10 mouse cellular contexts compared by ENCODE assay signal in the genomic region with DNA sequence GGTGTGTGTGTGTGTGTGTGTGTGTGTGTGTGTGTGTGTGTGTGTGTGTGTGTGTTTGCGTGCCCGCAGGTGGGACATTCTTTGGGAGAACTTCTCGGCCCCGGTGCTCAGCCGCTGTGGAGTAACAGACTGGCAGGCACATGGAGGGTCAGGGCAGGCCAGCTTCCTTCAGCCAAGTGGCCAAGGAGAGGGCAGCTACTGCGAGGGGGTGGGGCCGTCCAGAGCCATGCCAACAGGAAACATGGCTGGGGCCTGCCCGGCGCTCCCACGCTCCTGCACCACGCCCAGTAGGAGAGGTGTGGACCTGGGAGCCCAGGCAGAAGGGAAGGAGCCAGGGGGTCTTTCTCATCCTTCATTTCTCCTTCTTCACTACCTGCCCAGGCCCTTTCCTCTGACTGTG. TPM values are rescaled to one million over a fixed set of nuclear protein-coding genes. Genes with fewer than 3 reads are reported as not detected.
DNase-seq lines count a peak whose midpoint lies in the region; ATAC-seq lines count a peak whose summit lies in the region.
"Had no signal": no experiment of that assay in that cellular context is flagged by ENCODE, and none has a peak within 500 bp of the region (broad histone marks: within the 10 kb centered on the region; RNA-seq: fewer than 3 reads in every experiment).

No protein-coding gene starts in this region.

- no peak overlapping the region for H3K4me3 ChIP-seq in kidney, embryonic 15.5 days (replicated peaks)
- no peak overlapping the region for H3K4me3 ChIP-seq in embryonic facial prominence, embryonic 10.5 days
- peak overlapping the region; percentile 86 for H3K4me3 ChIP-seq in liver, embryonic 15.5 days (replicated peaks)

- no peaks in the 10 kb centered on the region for H3K9me3 ChIP-seq in kidney, embryonic 15.5 days (replicated peaks)
- H3K9me3 ChIP-seq in embryonic facial prominence, embryonic 10.5 days = no peaks in the 10 kb centered on the region
- no peaks in the 10 kb centered on the region for H3K9me3 ChIP-seq in liver, embryonic 15.5 days (replicated peaks)

- H3K27me3 ChIP-seq in kidney, embryonic 15.5 days = no peaks in the 10 kb centered on the region; the same call in 1 of the 2 replicates
- H3K27me3 ChIP-seq in embryonic facial prominence, embryonic 10.5 days (replicated peaks; ENCODE audit: low read depth, poor library complexity, severe bottlenecking) = peaks cover 15% of the 10 kb centered on the region
- H3K27me3 ChIP-seq in liver, embryonic 15.5 days = no peaks in the 10 kb centered on the region

- WGBS in kidney, embryonic 15.5 days = 74% methylated on average over 11 of the region's 11 CpGs
- WGBS in embryonic facial prominence, embryonic 10.5 days = 87% methylated on average over 10 of the region's 11 CpGs
- WGBS in liver, embryonic 15.5 days (ENCODE audit: insufficient replicate concordance) = 11% methylated on average over 9 of the region's 11 CpGs

- ATAC-seq in kidney, embryonic 15.5 days (replicated peaks; ENCODE audit: low FRiP score) = no peak
- ATAC-seq in liver, embryonic 15.5 days (ENCODE audit: insufficient read depth) = peak; percentile 20

- H3K9ac ChIP-seq in kidney, embryonic 15.5 days = no peak overlapping the region
- peak overlapping the region; percentile 100 for H3K9ac ChIP-seq in liver, embryonic 15.5 days

- no peaks in the 10 kb centered on the region for H3K36me3 ChIP-seq in kidney, embryonic 15.5 days
- H3K36me3 ChIP-seq in embryonic facial prominence, embryonic 10.5 days (replicated peaks) = no peaks in the 10 kb centered on the region
- peaks cover 37% of the 10 kb centered on the region for H3K36me3 ChIP-seq in liver, embryonic 15.5 days (replicated peaks)

- peak; percentile 21 for DNase-seq in kidney, postnatal 10 days
- no peak for DNase-seq in embryonic facial prominence, embryonic 10.5 days (ENCODE audit: low spot score)
- peak; percentile 78 for DNase-seq in spleen, postnatal 10 days (ENCODE audit: low spot score in 2 of 2)
- DNase-seq in right cerebral cortex, adult 18-20 months = no peak
- no peak for DNase-seq in right cerebral cortex, postnatal 14 days
- DNase-seq in right cerebral cortex, postnatal 36 days (ENCODE audit: low spot score in 2 of 2) = no peak
- DNase-seq: cerebellum, postnatal 36 days; kidney, postnatal 36 days had no signal

- no peak overlapping the region for H3K4me2 ChIP-seq in kidney, embryonic 15.5 days
- peak overlapping the region; percentile 92 for H3K4me2 ChIP-seq in liver, embryonic 15.5 days

- H3K4me1 ChIP-seq in kidney, embryonic 15.5 days = peaks cover 36% of the 10 kb centered on the region
- peaks cover 26% of the 10 kb centered on the region for H3K4me1 ChIP-seq in embryonic facial prominence, embryonic 10.5 days
- peaks cover 81% of the 10 kb centered on the region for H3K4me1 ChIP-seq in liver, embryonic 15.5 days (replicated peaks)

- no peak overlapping the region for H3K27ac ChIP-seq in kidney, embryonic 15.5 days
- peak overlapping the region; percentile 48; the same call in 1 of the 2 replicates for H3K27ac ChIP-seq in embryonic facial prominence, embryonic 10.5 days (replicated peaks)
- peak overlapping the region; percentile 98 for H3K27ac ChIP-seq in liver, embryonic 15.5 days (replicated peaks)

RNA-seq across cellular contexts. Expression of a gene that starts 2.2 kb away (rescaled TPM):
- 4.9 and 5.5 TPM in 2 replicates for polyA plus RNA-seq in kidney, embryonic 15.5 days (2015; fragmentation: Nextera tagmentation; extraction: Ambion mirVana)
- polyA plus RNA-seq in embryonic facial prominence, embryonic 10.5 days (2016; fragmentation: Nextera tagmentation; extraction: Ambion mirVana) = 3.0 and 3.5 TPM in 2 replicates
- polyA plus RNA-seq in liver, embryonic 15.5 days (2015; fragmentation: Nextera tagmentation; extraction: Ambion mirVana) = 127 and 144 TPM in 2 replicates

RNA-seq across cellular contexts. Expression of a gene that starts 23.3 kb away (rescaled TPM):
- 0.28 TPM in 1 of 2 replicates, not detected in the other for polyA plus RNA-seq in kidney, embryonic 15.5 days (2015; fragmentation: Nextera tagmentation; extraction: Ambion mirVana)
- polyA plus RNA-seq in embryonic facial prominence, embryonic 10.5 days (2016; fragmentation: Nextera tagmentation; extraction: Ambion mirVana) = not detected in 2 replicates
- not detected in 2 replicates for polyA plus RNA-seq in liver, embryonic 15.5 days (2015; fragmentation: Nextera tagmentation; extraction: Ambion mirVana)

RNA-seq across cellular contexts. Expression of a gene that starts 27.1 kb away (rescaled TPM):
- 28.0 and 32.8 TPM in 2 replicates for polyA plus RNA-seq in kidney, embryonic 15.5 days (2015; fragmentation: Nextera tagmentation; extraction: Ambion mirVana)
- 25.8 and 26.3 TPM in 2 replicates for polyA plus RNA-seq in embryonic facial prominence, embryonic 10.5 days (2016; fragmentation: Nextera tagmentation; extraction: Ambion mirVana)
- 14.8 and 15.9 TPM in 2 replicates for polyA plus RNA-seq in liver, embryonic 15.5 days (2015; fragmentation: Nextera tagmentation; extraction: Ambion mirVana)

RNA-seq across cellular contexts. Expression of a gene that starts 38.6 kb away (rescaled TPM):
- 0.43 TPM in 1 of 2 replicates, not detected in the other for polyA plus RNA-seq in kidney, embryonic 15.5 days (2015; fragmentation: Nextera tagmentation; extraction: Ambion mirVana)
- polyA plus RNA-seq in embryonic facial prominence, embryonic 10.5 days (2016; fragmentation: Nextera tagmentation; extraction: Ambion mirVana) = 0.17 TPM in 1 of 2 replicates, not detected in the other
- not detected in 2 replicates for polyA plus RNA-seq in liver, embryonic 15.5 days (2015; fragmentation: Nextera tagmentation; extraction: Ambion mirVana)

RNA-seq across cellular contexts. Expression of a gene that starts 55.8 kb away (rescaled TPM):
- polyA plus RNA-seq in kidney, embryonic 15.5 days (2015; fragmentation: Nextera tagmentation; extraction: Ambion mirVana) = 11.3 and 12.1 TPM in 2 replicates
- 13.8 and 13.9 TPM in 2 replicates for polyA plus RNA-seq in embryonic facial prominence, embryonic 10.5 days (2016; fragmentation: Nextera tagmentation; extraction: Ambion mirVana)
- polyA plus RNA-seq in liver, embryonic 15.5 days (2015; fragmentation: Nextera tagmentation; extraction: Ambion mirVana) = 1.7 TPM in 2 replicates

Comparison
In these comparisons a context has a peak if more than half of its experiments do, and no peak if none do; other contexts are left out.
1. DNase-seq: peak in kidney, postnatal 10 days (single experiment) and spleen, postnatal 10 days (2 of 2); none in embryonic facial prominence, embryonic 10.5 days (single experiment), right cerebral cortex, adult 18-20 months (single experiment), right cerebral cortex, postnatal 14 days (single experiment) and right cerebral cortex, postnatal 36 days (0 of 2).
2. RNA of a gene that starts 2.2 kb away (polyA plus RNA-seq): 127 to 144 TPM in liver, embryonic 15.5 days; 4.9 to 5.5 TPM in kidney, embryonic 15.5 days and 3.0 to 3.5 TPM in embryonic facial prominence, embryonic 10.5 days; every median in the first group is over 10 times any median in the second.